In the genomic region with DNA sequence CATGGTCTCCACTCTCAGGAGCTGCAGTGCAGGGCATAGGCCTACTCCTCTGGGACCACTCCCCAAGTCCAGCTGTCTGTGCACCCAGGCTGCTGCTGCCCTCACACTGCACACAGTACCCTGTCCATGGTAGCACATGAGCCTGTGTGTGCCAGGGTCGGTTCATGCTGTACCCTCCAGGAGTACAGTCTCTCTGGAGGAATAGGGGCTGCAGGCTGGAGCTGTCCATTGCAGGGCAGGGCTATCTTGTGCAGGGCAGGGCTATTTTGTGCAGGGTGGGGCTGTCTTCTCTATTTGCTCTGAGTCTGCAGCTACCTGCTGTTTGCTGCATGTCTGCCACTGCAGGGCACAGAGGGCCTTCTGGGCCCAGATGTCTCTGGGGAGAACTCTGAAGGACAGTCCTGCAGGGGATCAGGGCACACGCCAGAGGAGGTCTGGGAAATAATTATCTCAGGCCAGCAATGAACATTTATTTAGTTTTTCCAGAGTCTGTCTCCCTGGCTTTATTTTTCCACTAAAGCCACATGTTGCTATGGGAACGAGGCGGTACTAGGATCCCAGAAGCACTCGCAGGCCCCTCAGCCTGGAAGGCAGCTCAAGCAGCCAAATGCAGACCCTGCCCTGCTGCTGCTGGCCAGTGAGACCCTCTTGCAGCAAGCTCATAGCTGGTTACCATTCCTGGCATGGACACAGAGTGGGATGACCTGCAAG, we compare ENCODE assay signal across 11 mouse cellular contexts.
DNase-seq lines count a peak whose midpoint lies in the region; ATAC-seq and TF ChIP-seq lines count a peak whose summit lies in the region.
"Had no signal": no experiment of that assay in that cellular context is flagged by ENCODE, and none has a peak within 500 bp of the region (broad histone marks: within the 10 kb centered on the region; RNA-seq: fewer than 3 reads in every experiment).

No protein-coding gene starts in this region.

- no peak for TF ChIP-seq CTCF in lung, embryonic 14.5 days (IDR thresholded peaks at IDR 0.05; ENCODE audit: low read depth)
- no peak for TF ChIP-seq CTCF in lung, adult 2 months (IDR thresholded peaks at IDR 0.05; ENCODE audit: insufficient read depth, low read length)
- TF ChIP-seq CTCF in midbrain, postnatal 0 days (IDR thresholded peaks at IDR 0.05), result no peak

- no peak overlapping the region for H3K4me2 ChIP-seq in lung, embryonic 14.5 days
- no peak overlapping the region for H3K4me2 ChIP-seq in forebrain, embryonic 13.5 days
- no peak overlapping the region for H3K4me2 ChIP-seq in intestine, embryonic 15.5 days (replicated peaks)
- no peak overlapping the region for H3K4me2 ChIP-seq in midbrain, postnatal 0 days (ENCODE audit: low read depth, low read length, poor library complexity, severe bottlenecking)

- no peaks in the 10 kb centered on the region for H3K36me3 ChIP-seq in lung, embryonic 14.5 days (ENCODE audit: insufficient read depth)
- H3K36me3 ChIP-seq in forebrain, embryonic 13.5 days (ENCODE audit: poor library complexity, severe bottlenecking), result no peaks in the 10 kb centered on the region
- H3K36me3 ChIP-seq in intestine, embryonic 15.5 days, result no peaks in the 10 kb centered on the region
- H3K36me3 ChIP-seq in midbrain, postnatal 0 days (ENCODE audit: insufficient read depth, low read length), result no peaks in the 10 kb centered on the region

- H3K27me3 ChIP-seq in lung, embryonic 14.5 days (ENCODE audit: insufficient read depth, low read length), result no peaks in the 10 kb centered on the region
- H3K27me3 ChIP-seq in forebrain, embryonic 13.5 days, result no peaks in the 10 kb centered on the region
- no peaks in the 10 kb centered on the region for H3K27me3 ChIP-seq in intestine, embryonic 15.5 days (replicated peaks)
- no peaks in the 10 kb centered on the region for H3K27me3 ChIP-seq in midbrain, postnatal 0 days (ENCODE audit: insufficient read depth, low read length)

- no peak for TF ChIP-seq POLR2A in lung, adult 2 months (IDR thresholded peaks at IDR 0.05; ENCODE audit: borderline replicate concordance, extremely low read depth, low read depth, low read length)

- no peaks in the 10 kb centered on the region for H3K9me3 ChIP-seq in lung, embryonic 14.5 days (ENCODE audit: low read depth, low read length)
- no peaks in the 10 kb centered on the region for H3K9me3 ChIP-seq in forebrain, embryonic 13.5 days (replicated peaks)
- no peaks in the 10 kb centered on the region for H3K9me3 ChIP-seq in intestine, embryonic 15.5 days
- no peaks in the 10 kb centered on the region for H3K9me3 ChIP-seq in midbrain, postnatal 0 days (ENCODE audit: low read length)

- no peak overlapping the region for H3K9ac ChIP-seq in lung, embryonic 14.5 days
- H3K9ac ChIP-seq in forebrain, embryonic 13.5 days, result 0 out of 2 replicates have a peak overlapping the region, but pooled peaks have one; percentile 6
- no peak overlapping the region for H3K9ac ChIP-seq in intestine, embryonic 15.5 days
- no peak overlapping the region for H3K9ac ChIP-seq in midbrain, postnatal 0 days (replicated peaks; ENCODE audit: low read length, poor library complexity, severe bottlenecking)

- peak; percentile 39 for DNase-seq in lung, embryonic 14.5 days
- no peak for DNase-seq in lung, adult 2 months
- DNase-seq in midbrain, postnatal 0 days (ENCODE audit: low spot score), result peak; percentile 55
- DNase-seq in right cerebral cortex, adult 2 months (ENCODE audit: low spot score in 2 of 2), result no peak
- no peak for DNase-seq in ovary, postnatal 14 days (ENCODE audit: low spot score)
- DNase-seq: cerebellum, postnatal 25 days; heart, adult 18-20 months; kidney, adult 9 months had no signal

- H3K4me3 ChIP-seq in lung, embryonic 14.5 days (ENCODE audit: low read depth, low read length), result no peak overlapping the region
- H3K4me3 ChIP-seq in lung, adult 2 months (replicated peaks; ENCODE audit: extremely low read depth, low read depth, low read length), result no peak overlapping the region
- no peak overlapping the region for H3K4me3 ChIP-seq in forebrain, embryonic 13.5 days
- H3K4me3 ChIP-seq in intestine, embryonic 15.5 days (replicated peaks), result no peak overlapping the region
- no peak overlapping the region for H3K4me3 ChIP-seq in midbrain, postnatal 0 days (ENCODE audit: low read depth, low read length)

- no peak for ATAC-seq in lung, embryonic 14.5 days (ENCODE audit: insufficient read depth)
- ATAC-seq in forebrain, embryonic 13.5 days, result 0 out of 2 replicates have a peak, but pooled peaks have one; percentile 46
- peak; percentile 37 for ATAC-seq in intestine, embryonic 15.5 days
- ATAC-seq in midbrain, postnatal 0 days (ENCODE audit: low FRiP score), result 0 out of 2 replicates have a peak, but pooled peaks have one; percentile 31
- ATAC-seq in megakaryocyte progenitor cell, adult 5-6 weeks (replicated peaks; ENCODE audit: poor library complexity), result no peak

- no peak overlapping the region for H3K27ac ChIP-seq in lung, embryonic 14.5 days (ENCODE audit: low read depth)
- H3K27ac ChIP-seq in forebrain, embryonic 13.5 days, result peak overlapping the region; percentile 0; the same call in 1 of the 2 replicates
- no peak overlapping the region for H3K27ac ChIP-seq in intestine, embryonic 15.5 days
- H3K27ac ChIP-seq in midbrain, postnatal 0 days (ENCODE audit: low read depth, low read length), result no peak overlapping the region

- H3K4me1 ChIP-seq in lung, embryonic 14.5 days (ENCODE audit: insufficient read depth), result no peaks in the 10 kb centered on the region
- peaks cover 10% of the 10 kb centered on the region for H3K4me1 ChIP-seq in lung, adult 2 months (ENCODE audit: control insufficient read depth, insufficient read depth, low read length)
- peaks cover 41% of the 10 kb centered on the region for H3K4me1 ChIP-seq in forebrain, embryonic 13.5 days
- peaks cover 7% of the 10 kb centered on the region for H3K4me1 ChIP-seq in intestine, embryonic 15.5 days (replicated peaks)
- peaks cover 17% of the 10 kb centered on the region for H3K4me1 ChIP-seq in midbrain, postnatal 0 days (ENCODE audit: insufficient read depth, low read length)

- WGBS in lung, embryonic 14.5 days, result 38% methylated on average over 5 of the region's 5 CpGs
- 62% methylated on average over 5 of the region's 5 CpGs for WGBS in lung, adult 2 months
- WGBS in forebrain, embryonic 13.5 days, result 25% methylated on average over 5 of the region's 5 CpGs
- 33% methylated on average over 5 of the region's 5 CpGs for WGBS in intestine, embryonic 15.5 days
- WGBS in midbrain, postnatal 0 days, result 28% methylated on average over 5 of the region's 5 CpGs

Comparison
In these comparisons a context has a peak if more than half of its experiments do, and no peak if none do; other contexts are left out.
1. DNase-seq: peak in lung, embryonic 14.5 days (single experiment) and midbrain, postnatal 0 days (single experiment); none in lung, adult 2 months (single experiment), right cerebral cortex, adult 2 months (0 of 2) and ovary, postnatal 14 days (single experiment).
2. ATAC-seq: peak in forebrain, embryonic 13.5 days (single experiment), intestine, embryonic 15.5 days (single experiment) and midbrain, postnatal 0 days (single experiment); none in lung, embryonic 14.5 days (single experiment) and megakaryocyte progenitor cell, adult 5-6 weeks (single experiment).